Mouse (Mus musculus): ENCODE measurements around the gene Ccdc159. TPM values are rescaled to one million over a fixed set of nuclear protein-coding genes. Genes with fewer than 3 reads are reported as not detected.

The Ccdc159 gene
- total RNA-seq, 1 experiment from 2014 or later: 0.25 TPM

- no peak for ATAC-seq (replicated peaks in 1 of 2; ENCODE audit: insufficient read depth in 1 of 2, low FRiP score in 2 of 2, low TSS enrichment in 1 of 2, low read depth in 1 of 2, poor library complexity in 2 of 2, severe bottlenecking in 2 of 2)
These were observed 56.6 kb downstream of the Ccdc159 start for GRCm38 (mm10) chr9:21983911-21984310.

Other genes with a start within 250 kb of the Ccdc159 start
- gene Ldlr, start 204.0 kb upstream of the Ccdc159 start, total RNA-seq (2017): 22.2 and 22.4 TPM in 2 replicates
- 79.7 and 117 TPM in 2 replicates for gene Spc24, start 167.2 kb upstream of the Ccdc159 start, total RNA-seq (2017)
- 3.9 and 4.3 TPM in 2 replicates for gene Kank2, start 128.7 kb upstream of the Ccdc159 start, total RNA-seq (2017)
- not detected in 2 replicates for gene Angptl8, start 92.0 kb upstream of the Ccdc159 start, total RNA-seq (2017)
- gene Dock6, start 74.8 kb upstream of the Ccdc159 start, total RNA-seq (2017): 4.3 and 6.1 TPM in 2 replicates
- 13.5 and 14.6 TPM in 2 replicates for gene Rab3d, start 9.3 kb upstream of the Ccdc159 start, total RNA-seq (2017)
- gene Tmem205, start 85 bp downstream of the Ccdc159 start, total RNA-seq (2017): 12.7 and 18.1 TPM in 2 replicates
- 0.15 and 0.25 TPM in 2 replicates for gene Plppr2, start 9.6 kb downstream of the Ccdc159 start, total RNA-seq (2017)
- gene Swsap1, start 28.3 kb downstream of the Ccdc159 start, total RNA-seq (2017): 6.4 and 7.2 TPM in 2 replicates
- gene Epor, start 36.0 kb downstream of the Ccdc159 start, total RNA-seq (2017): 1.7 and 9.2 TPM in 2 replicates
- not detected in 2 replicates for gene Rgl3, start 62.0 kb downstream of the Ccdc159 start, total RNA-seq (2017)
- gene Ccdc151, start 75.2 kb downstream of the Ccdc159 start, total RNA-seq (2017): 0.19 TPM in 1 of 2 replicates, not detected in the other
- 91.7 and 110 TPM in 2 replicates for gene Prkcsh, start 75.3 kb downstream of the Ccdc159 start, total RNA-seq (2017)
- gene Elavl3, start 124.6 kb downstream of the Ccdc159 start, total RNA-seq (2017): not detected in 2 replicates
- not detected in 2 replicates for gene Gm49318, start 143.8 kb downstream of the Ccdc159 start, total RNA-seq (2017)
- gene Zfp653, start 143.9 kb downstream of the Ccdc159 start, total RNA-seq (2017): 11.1 and 12.9 TPM in 2 replicates
- 15.9 and 17.7 TPM in 2 replicates for gene Ecsit, start 158.0 kb downstream of the Ccdc159 start, total RNA-seq (2017)
- gene Cnn1, start 171.7 kb downstream of the Ccdc159 start, total RNA-seq (2017): not detected in 2 replicates
- gene Elof1, start 189.7 kb downstream of the Ccdc159 start, total RNA-seq (2017): 43.6 and 44.7 TPM in 2 replicates
- 1.1 and 2.8 TPM in 2 replicates for gene Acp5, start 208.2 kb downstream of the Ccdc159 start, total RNA-seq (2017)
- gene Pigyl, start 229.4 kb downstream of the Ccdc159 start, total RNA-seq (2017): 10.4 and 26.5 TPM in 2 replicates

All from hematopoietic stem cell, adult 5-6 weeks (primary cell).